Mouse (Mus musculus) embryonic facial prominence, embryonic 15.5 days (tissue): ENCODE measurements at regions not wholly inside any gene's neighbourhood (a gene's known extent, or its start where the extent isn't known, plus 50 kb on each side); places are given as distances from the start of the nearest gene placed in this dataset.
A peak's percentile ranks its signal among the peaks of the same experiment; 100 is the strongest.
"Not testable (repeated sequence)": the region's sequence is repeated elsewhere in the genome, so short reads cannot be mapped to it uniquely, and the experiment has no call there.

Experiments used
- ATAC-seq: fragments of 200-750 bp; cut with Nextera tagmentation; 2 replicates; pipeline ENCODE4 v1.8.0; 2017; ENCODE audit warnings: low read depth, moderate TSS enrichment; ENCODE audit not compliant: insufficient number of reproducible peaks, low FRiP score, low TSS enrichment
- H3K27ac ChIP-seq: fragments of 300-500 bp; sonication (generic); replicated peaks from 2 replicates; pipeline ENCODE4 v1.5.1; 2015; ENCODE audit warnings: mild to moderate bottlenecking, inconsistent platforms
- H3K27me3 ChIP-seq: fragments of 300-500 bp; sonication (generic); 2 replicates; pipeline ENCODE4 v1.6.1; 2015; ENCODE audit warnings: inconsistent platforms
- H3K36me3 ChIP-seq: fragments of 300-500 bp; sonication (generic); 2 replicates; pipeline ENCODE4 v1.6.1; 2015; ENCODE audit warnings: mild to moderate bottlenecking, inconsistent platforms
- H3K4me1 ChIP-seq: fragments of 300-500 bp; sonication (generic); 2 replicates; pipeline ENCODE4 v1.6.1; 2015; ENCODE audit warnings: inconsistent platforms
- H3K4me2 ChIP-seq: fragments of 300-500 bp; sonication (generic); replicated peaks from 2 replicates; pipeline ENCODE4 v1.6.1; 2015; ENCODE audit warnings: mild to moderate bottlenecking, inconsistent platforms
- H3K4me3 ChIP-seq: fragments of 300-500 bp; sonication (generic); replicated peaks from 2 replicates; pipeline ENCODE4 v1.5.1; 2015; ENCODE audit warnings: mild to moderate bottlenecking, inconsistent platforms
- H3K9ac ChIP-seq: fragments of 300-500 bp; sonication (generic); 2 replicates; pipeline ENCODE4 v1.6.1; 2015; ENCODE audit warnings: inconsistent platforms
- H3K9me3 ChIP-seq: fragments of 300-500 bp; sonication (generic); replicated peaks from 2 replicates; pipeline ENCODE4 v1.6.1; 2016; ENCODE audit warnings: inconsistent platforms
- WGBS: fragments of 180-500 bp; shearing (Covaris S2); methylation state at CpG from one replicate; pipeline ENCODE4 v1.1.7; 2015; 5-methylcytosine and 5-hydroxymethylcytosine counted together

- no peaks in the 10 kb centered on the region for H3K9me3 ChIP-seq
- no peaks in the 10 kb centered on the region for H3K4me1 ChIP-seq
- no peak overlapping the region for H3K4me3 ChIP-seq
- no peaks in the 10 kb centered on the region for H3K36me3 ChIP-seq
- no peaks in the 10 kb centered on the region for H3K27me3 ChIP-seq
- no peak overlapping the region for H3K4me2 ChIP-seq
- 68% methylated on average over 4 of the region's 4 CpGs for WGBS
- no peak for ATAC-seq
- no peak overlapping the region for H3K27ac ChIP-seq
- no peak overlapping the region for H3K9ac ChIP-seq
These were observed 994.7 kb upstream of the Foxg1 start for GRCm38 (mm10) chr12:48387724-48388123.

- Histone ChIP-seq H3K9me3 (no peaks in the 10 kb centered on the region), H3K36me3 (no peaks in the 10 kb centered on the region), H3K27me3 (no peaks in the 10 kb centered on the region), H3K4me3 (no peak overlapping the region), H3K4me2 (no peak overlapping the region), H3K9ac (no peak overlapping the region), H3K27ac (no peak overlapping the region), H3K4me1 (no peaks in the 10 kb centered on the region)
- ATAC-seq = no peak
- WGBS = 84% methylated on average over 5 of the region's 5 CpGs
These were observed 994.2 kb upstream of the Foxg1 start for GRCm38 (mm10) chr12:48388192-48388812.

GRCm38 (mm10) chr12:48391008-48391407, 991.5 kb upstream of the Foxg1 start:
- Histone ChIP-seq H3K27me3 (no peaks in the 10 kb centered on the region), H3K4me3 (no peak overlapping the region), H3K9ac (no peak overlapping the region), H3K27ac (no peak overlapping the region), H3K4me2 (no peak overlapping the region), H3K36me3 (no peaks in the 10 kb centered on the region), H3K4me1 (no peaks in the 10 kb centered on the region), H3K9me3 (no peaks in the 10 kb centered on the region)
- ATAC-seq = no peak
- WGBS = 55% methylated on average over 4 of the region's 4 CpGs

- Histone ChIP-seq H3K9ac (no peak overlapping the region), H3K4me1 (no peaks in the 10 kb centered on the region), H3K27ac (no peak overlapping the region), H3K27me3 (no peaks in the 10 kb centered on the region), H3K36me3 (no peaks in the 10 kb centered on the region), H3K9me3 (no peaks in the 10 kb centered on the region), H3K4me3 (no peak overlapping the region), H3K4me2 (no peak overlapping the region)
- no peak for ATAC-seq
- WGBS = 61% methylated on average over 4 of the region's 4 CpGs
These were observed 943.0 kb upstream of the Foxg1 start for GRCm38 (mm10) chr12:48439333-48440046.

GRCm38 (mm10) chr12:48448719-48449118, 933.7 kb upstream of the Foxg1 start:
- not testable (repeated sequence) for H3K9ac ChIP-seq, H3K4me3 ChIP-seq, H3K36me3 ChIP-seq, H3K4me1 ChIP-seq, H3K9me3 ChIP-seq, ATAC-seq, H3K27me3 ChIP-seq, H3K27ac ChIP-seq, H3K4me2 ChIP-seq
- WGBS = 63% methylated on average over 3 of the region's 3 CpGs

- Histone ChIP-seq H3K9ac (no peak overlapping the region), H3K27me3 (no peaks in the 10 kb centered on the region), H3K4me2 (no peak overlapping the region), H3K27ac (no peak overlapping the region), H3K9me3 (no peaks in the 10 kb centered on the region), H3K4me3 (no peak overlapping the region), H3K4me1 (no peaks in the 10 kb centered on the region), H3K36me3 (no peaks in the 10 kb centered on the region)
- ATAC-seq = no peak
- WGBS = 64% methylated on average over 2 of the region's 2 CpGs
These were observed 920.1 kb upstream of the Foxg1 start for GRCm38 (mm10) chr12:48462392-48462791.

- H3K27me3 ChIP-seq = no peaks in the 10 kb centered on the region
- H3K4me2 ChIP-seq = no peak overlapping the region
- no peak for ATAC-seq
- H3K27ac ChIP-seq = no peak overlapping the region
- WGBS = 54% methylated on average over 3 of the region's 3 CpGs
- H3K36me3 ChIP-seq = no peaks in the 10 kb centered on the region
- H3K4me1 ChIP-seq = no peaks in the 10 kb centered on the region
- no peak overlapping the region for H3K4me3 ChIP-seq
- no peaks in the 10 kb centered on the region for H3K9me3 ChIP-seq
- no peak overlapping the region for H3K9ac ChIP-seq
These were observed 881.7 kb upstream of the Foxg1 start for GRCm38 (mm10) chr12:48500735-48501134.

- 72% methylated on average over 3 of the region's 3 CpGs for WGBS
These were observed 870.9 kb upstream of the Foxg1 start for GRCm38 (mm10) chr12:48511594-48511993.

GRCm38 (mm10) chr12:48512259-48512658, 870.2 kb upstream of the Foxg1 start:
- 68% methylated on average over 3 of the region's 3 CpGs for WGBS

More at GRCm38 (mm10) chr12:48511594-48511993, 870.9 kb upstream of the Foxg1 start:
- Histone ChIP-seq H3K9ac (no peak overlapping the region), H3K4me3 (no peak overlapping the region), H3K9me3 (no peaks in the 10 kb centered on the region), H3K4me2 (no peak overlapping the region), H3K4me1 (no peaks in the 10 kb centered on the region), H3K27ac (no peak overlapping the region), H3K36me3 (no peaks in the 10 kb centered on the region), H3K27me3 (no peaks in the 10 kb centered on the region)
- ATAC-seq = no peak

GRCm38 (mm10) chr12:48521996-48522395, 860.5 kb upstream of the Foxg1 start:
- ATAC-seq = peak; percentile 39; the same call in 1 of the 2 replicates
- Histone ChIP-seq H3K4me3 (no peak overlapping the region), H3K9ac (no peak overlapping the region), H3K36me3 (no peaks in the 10 kb centered on the region), H3K9me3 (no peaks in the 10 kb centered on the region), H3K27ac (no peak overlapping the region), H3K4me2 (no peak overlapping the region), H3K4me1 (no peaks in the 10 kb centered on the region), H3K27me3 (no peaks in the 10 kb centered on the region)
- 57% methylated on average over 3 of the region's 3 CpGs for WGBS

More at GRCm38 (mm10) chr12:48512259-48512658, 870.2 kb upstream of the Foxg1 start:
- no peaks in the 10 kb centered on the region for H3K9me3 ChIP-seq
- H3K9ac ChIP-seq = no peak overlapping the region
- no peak overlapping the region for H3K4me3 ChIP-seq
- H3K4me1 ChIP-seq = no peaks in the 10 kb centered on the region
- no peaks in the 10 kb centered on the region for H3K27me3 ChIP-seq
- H3K27ac ChIP-seq = no peak overlapping the region
- no peak overlapping the region for H3K4me2 ChIP-seq
- no peaks in the 10 kb centered on the region for H3K36me3 ChIP-seq
- ATAC-seq = no peak

- H3K4me1 ChIP-seq, ATAC-seq, H3K36me3 ChIP-seq, H3K9me3 ChIP-seq, H3K27me3 ChIP-seq, H3K4me3 ChIP-seq, H3K4me2 ChIP-seq, H3K9ac ChIP-seq, H3K27ac ChIP-seq: not testable (repeated sequence)
- WGBS = 75% methylated on average over 20 of the region's 20 CpGs
These were observed 822.8 kb upstream of the Foxg1 start for GRCm38 (mm10) chr12:48559690-48560089.
